Mouse (Mus musculus) mesoderm, embryonic 11.5 days (tissue): Measurements from ENCODE around the gene Tmem147.
"Not testable (repeated sequence)": the region's sequence is repeated elsewhere in the genome, so short reads cannot be mapped to it uniquely, and the experiment has no call there.

Source experiments
- DNase-seq: peaks from one replicate; pipeline ENCODE4 v3.0.0-alpha.2; 2012; ENCODE audit warnings: low read depth, low spot score

The Tmem147 gene

DNA sequence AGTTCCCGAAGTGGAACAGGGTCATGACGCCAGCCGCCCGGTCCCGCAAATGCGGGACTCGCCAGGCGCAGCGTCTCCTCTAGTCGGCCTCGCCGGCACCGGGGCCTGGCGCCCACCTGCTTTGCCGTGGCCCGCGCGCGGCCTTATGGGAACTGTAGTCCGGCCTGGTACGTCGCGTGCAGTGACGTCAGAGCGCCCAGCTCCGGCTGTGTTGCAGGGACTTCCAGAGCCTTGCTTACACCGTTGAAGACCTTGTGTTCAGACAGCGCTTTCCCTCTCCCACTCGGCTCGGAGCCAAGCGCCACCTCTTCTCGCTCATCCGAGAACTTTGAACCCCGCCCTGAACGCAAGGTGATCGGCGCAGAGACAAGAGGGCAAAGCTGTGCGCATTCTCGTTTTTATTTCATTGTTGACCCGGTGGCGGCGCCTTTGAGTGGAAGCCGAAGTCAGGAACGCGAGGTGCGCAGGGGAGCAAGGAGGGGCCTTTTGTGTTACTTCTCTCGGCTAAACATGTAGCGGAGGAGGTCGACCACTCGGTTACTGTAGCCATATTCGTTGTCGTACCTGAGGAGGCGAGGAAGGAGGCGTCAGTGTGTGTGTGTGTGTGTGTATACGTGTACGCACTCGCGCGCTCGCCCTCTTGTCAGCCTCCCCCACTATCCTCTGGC is at the start of gene Tmem147:
Tmem147 (minus strand) TSS at position 145 of the 668 bp plus-strand sequence.
- DNase-seq: peak; percentile 96

DNA sequence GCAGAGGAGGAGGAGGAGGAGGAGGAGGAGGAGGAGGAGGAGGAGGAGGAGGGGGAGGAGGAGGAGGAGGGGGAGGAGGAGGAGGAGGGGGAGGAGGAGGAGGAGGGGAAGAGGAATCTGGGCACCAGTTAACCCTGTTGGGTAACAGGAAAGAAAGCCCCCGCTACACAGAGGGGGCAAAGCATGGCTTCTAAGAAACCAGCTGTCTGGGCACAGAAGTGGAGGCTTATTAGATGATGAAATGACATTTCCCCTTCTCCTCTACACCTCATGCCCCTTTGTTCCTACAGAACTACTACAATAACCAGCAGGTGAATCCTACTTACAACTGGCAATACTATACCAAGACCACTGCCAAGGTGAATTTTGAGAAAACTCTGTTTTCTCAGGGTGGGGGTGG is 48.6 kb upstream of the Tmem147 start:
- no peak for DNase-seq

GRCm38 (mm10) chr7:30777081-30777579 is 47.8 kb upstream of the Tmem147 start:
- DNase-seq: no peak

- no peak for DNase-seq
Observed at GRCm38 (mm10) chr7:30776104-30776503, 46.8 kb upstream of the Tmem147 start.

DNA sequence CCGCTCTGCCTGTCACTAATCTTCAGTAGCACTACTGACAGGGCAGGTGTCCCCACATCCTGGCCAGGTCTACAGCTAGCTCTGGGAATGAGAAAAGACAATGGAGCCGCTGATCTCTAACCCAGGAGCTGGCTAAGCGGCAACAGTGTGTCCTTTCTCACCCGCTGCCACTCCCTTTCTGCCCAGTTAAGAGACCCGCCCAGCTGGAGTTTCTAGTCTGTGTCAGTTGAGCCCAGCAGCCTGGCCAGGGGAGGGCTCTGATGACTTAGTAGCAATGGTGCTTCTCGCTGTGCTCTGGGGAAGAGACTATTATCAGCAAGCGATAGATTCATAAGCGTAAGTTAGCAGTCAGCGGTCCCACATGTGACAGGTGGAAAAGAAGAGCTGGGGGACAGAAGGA is 39.9 kb upstream of the Tmem147 start:
- no peak for DNase-seq

GRCm38 (mm10) chr7:30766408-30766807 is 37.1 kb upstream of the Tmem147 start:
- no peak for DNase-seq

DNA sequence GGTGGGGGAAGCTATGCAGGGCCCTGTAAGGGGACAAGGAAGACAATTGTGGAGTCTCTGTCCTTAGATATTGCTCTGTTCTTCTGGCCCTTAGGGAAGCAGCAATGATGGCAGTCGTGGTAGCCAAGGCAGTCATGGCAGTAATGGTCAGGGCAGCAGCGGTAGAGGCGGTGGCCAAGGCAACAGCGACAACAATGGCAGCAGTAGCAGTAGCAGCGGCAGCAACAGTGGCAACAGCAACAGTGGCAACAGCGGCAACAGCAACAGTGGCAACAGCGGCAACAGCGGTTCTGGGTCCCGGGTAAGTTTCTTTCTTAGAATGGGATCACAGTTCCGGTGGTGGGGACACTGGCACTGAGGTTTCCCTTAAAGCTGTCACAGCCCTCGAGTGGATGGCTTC is 35.8 kb upstream of the Tmem147 start:
- DNase-seq: no peak

- no peak for DNase-seq
Observed at GRCm38 (mm10) chr7:30763456-30763855, 34.1 kb upstream of the Tmem147 start, which contains the start of gene Dmkn. Dmkn (plus strand) TSS chr7:30763756.

DNA sequence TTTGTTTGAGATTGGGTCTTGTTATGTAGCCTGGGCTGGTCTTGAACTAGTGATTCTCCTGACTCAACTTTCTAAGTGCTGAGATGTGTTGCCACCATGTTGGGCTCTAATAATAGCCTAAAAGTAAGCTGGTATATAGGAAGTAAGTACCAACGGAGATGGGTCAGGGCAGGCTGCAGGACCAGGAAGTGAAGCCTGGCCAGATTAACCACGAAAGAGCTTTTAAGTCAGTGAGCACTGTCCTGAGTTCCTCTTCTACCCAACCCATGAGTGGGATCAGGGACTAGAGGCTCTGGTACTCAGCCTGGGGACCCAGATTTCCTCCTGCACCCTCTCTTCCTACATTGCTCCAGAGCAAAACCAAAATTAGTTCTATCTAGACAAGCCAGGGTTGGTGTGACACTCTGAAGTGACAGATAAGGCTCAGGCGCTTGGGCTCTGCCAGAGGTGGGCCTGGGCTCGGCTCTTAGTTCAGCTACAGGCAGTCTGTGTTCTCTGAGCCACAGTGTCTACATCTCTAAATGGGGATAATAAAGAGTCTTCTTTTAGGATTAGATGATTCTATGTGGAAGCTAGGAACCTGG is 32.5 kb upstream of the Tmem147 start:
- DNase-seq: no peak

- DNase-seq: peak; percentile 23
Observed at GRCm38 (mm10) chr7:30758853-30759252, 29.5 kb upstream of the Tmem147 start.

DNA sequence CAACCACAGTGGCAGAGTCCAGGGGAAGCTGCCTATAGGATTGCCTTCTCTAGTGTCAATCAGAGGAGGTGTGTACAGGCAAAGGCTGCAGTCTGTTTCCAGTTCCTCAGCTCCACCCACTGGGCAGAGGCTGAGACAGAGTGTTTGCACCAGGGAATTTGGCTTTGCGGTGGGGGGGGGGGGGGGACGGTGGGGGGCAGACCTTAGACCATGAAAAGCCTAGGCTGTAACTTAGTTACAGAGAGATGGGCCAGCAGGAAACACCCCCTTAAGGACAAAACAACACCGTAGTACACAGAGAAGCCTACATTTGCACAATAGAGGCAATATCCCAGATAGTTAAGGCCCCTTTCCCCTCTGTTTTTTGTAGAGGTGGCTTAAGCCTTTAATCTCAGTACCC is 27.7 kb upstream of the Tmem147 start:
- DNase-seq: no peak

DNA sequence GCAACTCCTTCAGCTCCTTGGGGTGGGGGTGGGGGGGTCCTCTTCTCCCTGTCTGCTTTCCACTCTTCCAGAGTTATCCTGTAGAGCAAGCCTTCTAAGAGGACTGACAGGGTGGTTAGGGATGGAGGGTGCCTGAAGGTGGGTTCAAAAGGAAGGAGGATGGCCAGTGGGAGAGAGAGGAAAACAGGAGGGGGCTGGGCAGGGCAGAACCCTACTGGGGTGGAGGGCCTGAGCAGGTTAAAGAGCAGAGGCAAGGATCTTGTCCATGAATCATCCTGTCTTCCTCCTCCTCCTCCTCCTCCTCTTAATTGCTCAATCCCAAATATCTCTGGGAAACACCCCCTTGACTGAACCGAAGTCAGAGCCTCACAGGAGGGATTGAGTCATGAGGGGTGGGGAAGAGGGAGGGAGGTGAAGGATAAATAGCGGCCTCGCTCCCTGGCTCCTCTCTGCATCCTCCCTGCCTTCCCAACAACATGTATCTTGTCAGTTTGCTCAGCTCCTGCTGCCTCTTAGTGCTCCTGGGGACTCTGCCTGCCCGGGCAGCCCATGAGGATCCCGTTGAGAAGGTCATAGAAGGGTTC is 21.8 kb upstream of the Tmem147 start, which contains the start of gene Sbsn:
Sbsn (plus strand) TSS at position 386 of the 584 bp plus-strand sequence.
- DNase-seq: no peak

- DNase-seq: no peak
Observed at GRCm38 (mm10) chr7:30749824-30750606, 20.7 kb upstream of the Tmem147 start.

GRCm38 (mm10) chr7:30747525-30748204 is 18.3 kb upstream of the Tmem147 start:
- no peak for DNase-seq

GRCm38 (mm10) chr7:30744022-30744598 is 14.8 kb upstream of the Tmem147 start:
- no peak for DNase-seq

GRCm38 (mm10) chr7:30743617-30744016 is 14.3 kb upstream of the Tmem147 start, which contains the start of gene Gapdhs:
Gapdhs (minus strand) TSS chr7:30743681.
- not testable (repeated sequence) for DNase-seq

- DNase-seq: not testable (repeated sequence)
Observed at GRCm38 (mm10) chr7:30742570-30742969, 13.2 kb upstream of the Tmem147 start.

DNA sequence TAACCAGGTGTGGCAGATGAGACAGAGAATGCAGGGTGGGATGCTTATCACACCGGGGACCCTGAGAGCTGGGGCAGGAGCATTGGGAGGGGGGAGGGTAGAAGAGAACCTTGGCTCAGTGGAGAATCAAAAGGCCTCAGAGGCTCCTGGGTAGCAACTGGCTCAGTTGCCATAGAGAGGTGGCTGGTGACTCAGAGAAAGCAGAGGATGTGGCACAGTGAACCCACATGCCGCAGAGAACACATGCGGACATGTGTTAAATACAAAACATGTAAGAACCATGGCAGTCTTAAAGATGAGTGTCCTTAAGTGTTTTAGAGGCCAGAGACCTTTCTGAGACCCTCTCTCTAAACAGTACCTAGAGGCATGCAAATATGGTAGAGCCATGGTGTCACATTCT is 6.9 kb upstream of the Tmem147 start:
- no peak for DNase-seq

GRCm38 (mm10) chr7:30730064-30730722 is 853 bp upstream of the Tmem147 start:
- not testable (repeated sequence) for DNase-seq

DNA sequence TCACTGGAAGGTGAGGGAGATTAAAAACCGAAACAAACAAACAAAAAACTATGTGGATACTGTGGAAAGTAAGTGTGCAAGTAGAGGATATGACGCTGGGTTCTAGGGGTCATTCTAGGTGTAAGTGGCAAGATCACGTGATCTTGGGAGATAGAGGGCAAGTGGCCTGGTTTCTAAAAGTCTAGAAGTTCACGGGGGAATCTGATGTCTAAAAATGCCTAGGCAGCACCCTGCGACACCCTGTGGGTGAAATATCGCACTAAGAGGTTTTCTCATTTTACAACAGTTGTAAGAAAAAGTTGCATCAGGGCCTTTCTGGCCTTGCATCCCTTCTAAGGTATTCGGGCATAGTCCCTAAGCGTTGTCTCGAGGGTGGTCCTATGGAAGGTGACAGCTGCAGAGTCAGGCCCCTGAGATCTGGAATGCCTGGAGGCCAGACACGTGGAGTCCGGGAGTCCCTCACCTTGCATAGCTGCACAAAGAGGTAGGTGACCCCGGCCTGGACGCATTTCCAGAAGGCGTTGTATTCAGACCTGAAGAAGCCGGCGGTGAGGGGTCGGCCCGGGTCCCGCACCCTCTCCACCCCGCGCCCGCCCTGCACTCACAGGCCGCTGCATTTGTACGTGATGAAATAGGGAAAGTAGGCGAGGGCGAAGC is 473 bp downstream of the Tmem147 start:
- DNase-seq: peak; percentile 14
